Mouse (Mus musculus) forebrain, embryonic 10.5 days (tissue): ENCODE results near the gene Herpud1. TPM values are rescaled to one million over a fixed set of nuclear protein-coding genes. Genes with fewer than 3 reads are reported as not detected.

Experiments
- DNase-seq: peaks from one replicate; pipeline ENCODE4 v3.0.0-alpha.2; 2017; ENCODE audit warnings: low spot score; ENCODE audit errors: extremely low spot score
- H3K27ac ChIP-seq: fragments of 300-500 bp; sonication (generic); 2 replicates; pipeline ENCODE4 v1.5.1; 2016; ENCODE audit warnings: mild to moderate bottlenecking
- H3K27me3 ChIP-seq: fragments of 300-500 bp; sonication (generic); 2 replicates; pipeline ENCODE4 v1.6.1; 2016; ENCODE audit warnings: mild to moderate bottlenecking; ENCODE audit not compliant: poor library complexity, severe bottlenecking
- H3K36me3 ChIP-seq: fragments of 300-500 bp; sonication (generic); replicated peaks from 2 replicates; pipeline ENCODE4 v1.6.1; 2016; ENCODE audit warnings: mild to moderate bottlenecking, moderate library complexity
- H3K4me1 ChIP-seq: fragments of 300-500 bp; sonication (generic); 2 replicates; pipeline ENCODE4 v1.6.1; 2016
- H3K4me3 ChIP-seq: fragments of 300-500 bp; sonication (generic); 2 replicates; pipeline ENCODE4 v1.5.1; 2016; ENCODE audit warnings: mild to moderate bottlenecking, moderate library complexity
- H3K9me3 ChIP-seq: fragments of 300-500 bp; sonication (generic); 2 replicates; pipeline ENCODE4 v1.6.1; 2016; ENCODE audit warnings: mild to moderate bottlenecking, moderate library complexity
- WGBS: fragments of 180-500 bp; shearing (Covaris S2); methylation state at CpG from one replicate; pipeline ENCODE4 v1.1.7; 2016; 5-methylcytosine and 5-hydroxymethylcytosine counted together
- polyA plus RNA-seq: library from polyadenylated mRNA; unstranded; fragments of >200 nt; fragmentation: Nextera tagmentation; extraction: Ambion mirVana; gene quantifications from 2 replicates; pipeline ENCODE4 v1.2.1, GENCODE M21; 2016

Herpud1 gene
- polyA plus RNA-seq, 1 experiment from 2014 or later: 44.9 TPM

- H3K27ac ChIP-seq: no peak overlapping the region
- H3K27me3 ChIP-seq: no peaks in the 10 kb centered on the region
- H3K4me3 ChIP-seq: no peak overlapping the region
- 84% methylated on average over 11 of the region's 11 CpGs for WGBS
- no peaks in the 10 kb centered on the region for H3K36me3 ChIP-seq
- no peaks in the 10 kb centered on the region for H3K9me3 ChIP-seq
- no peaks in the 10 kb centered on the region for H3K4me1 ChIP-seq
- no peak for DNase-seq
These were observed 8.5 kb upstream of the Herpud1 start for GRCm38 (mm10) chr8:94377714-94378205.

- H3K36me3 ChIP-seq: no peaks in the 10 kb centered on the region
- no peak for DNase-seq
- WGBS: 92% methylated on average over 15 of the region's 15 CpGs
- no peaks in the 10 kb centered on the region for H3K27me3 ChIP-seq
- H3K27ac ChIP-seq: no peak overlapping the region
- H3K4me1 ChIP-seq: no peaks in the 10 kb centered on the region
- no peaks in the 10 kb centered on the region for H3K9me3 ChIP-seq
- H3K4me3 ChIP-seq: no peak overlapping the region
These were observed 7.3 kb upstream of the Herpud1 start for GRCm38 (mm10) chr8:94378763-94379415.

GRCm38 (mm10) chr8:94379686-94380085, 6.6 kb upstream of the Herpud1 start:
- Histone ChIP-seq H3K4me1 (no peaks in the 10 kb centered on the region), H3K27me3 (no peaks in the 10 kb centered on the region), H3K9me3 (no peaks in the 10 kb centered on the region), H3K4me3 (no peak overlapping the region), H3K27ac (no peak overlapping the region), H3K36me3 (no peaks in the 10 kb centered on the region)
- WGBS: 87% methylated on average over 9 of the region's 9 CpGs
- DNase-seq: no peak

GRCm38 (mm10) chr8:94384166-94384565, 2.1 kb upstream of the Herpud1 start:
- Histone ChIP-seq H3K4me3 (no peak overlapping the region), H3K36me3 (peaks cover under 1% of the 10 kb centered on the region), H3K9me3 (no peaks in the 10 kb centered on the region), H3K27ac (no peak overlapping the region), H3K27me3 (peaks cover 3% of the 10 kb centered on the region; the same call in 1 of the 2 replicates), H3K4me1 (peaks cover 26% of the 10 kb centered on the region)
- WGBS: 92% methylated on average over 7 of the region's 7 CpGs
- no peak for DNase-seq

GRCm38 (mm10) chr8:94385506-94386213, 578 bp upstream of the Herpud1 start:
- peaks cover 3% of the 10 kb centered on the region; the same call in 1 of the 2 replicates for H3K27me3 ChIP-seq
- peaks cover 26% of the 10 kb centered on the region for H3K4me1 ChIP-seq
- H3K4me3 ChIP-seq: peak overlapping the region; percentile 91
- peaks cover 16% of the 10 kb centered on the region for H3K36me3 ChIP-seq
- DNase-seq: no peak
- peak overlapping the region; percentile 94 for H3K27ac ChIP-seq
- H3K9me3 ChIP-seq: no peaks in the 10 kb centered on the region
- 31% methylated on average over 20 of the region's 20 CpGs for WGBS

- Histone ChIP-seq H3K27me3 (peaks cover 3% of the 10 kb centered on the region; the same call in 1 of the 2 replicates), H3K9me3 (no peaks in the 10 kb centered on the region), H3K4me3 (peak overlapping the region; percentile 91), H3K27ac (peak overlapping the region; percentile 94), H3K36me3 (peaks cover 30% of the 10 kb centered on the region), H3K4me1 (peaks cover 26% of the 10 kb centered on the region)
- under 1% methylated on average over 25 of the region's 25 CpGs for WGBS
- DNase-seq: peak; percentile 76
These were observed 918 bp downstream of the Herpud1 start for GRCm38 (mm10) chr8:94387027-94387684.

- H3K36me3 ChIP-seq: peaks cover 37% of the 10 kb centered on the region
- H3K27me3 ChIP-seq: peaks cover 3% of the 10 kb centered on the region; the same call in 1 of the 2 replicates
- H3K9me3 ChIP-seq: no peaks in the 10 kb centered on the region
- peaks cover 26% of the 10 kb centered on the region for H3K4me1 ChIP-seq
- H3K27ac ChIP-seq: peak overlapping the region; percentile 94
- H3K4me3 ChIP-seq: peak overlapping the region; percentile 91
- DNase-seq: no peak
- WGBS: 44% methylated on average over 6 of the region's 6 CpGs
These were observed 1.5 kb downstream of the Herpud1 start for GRCm38 (mm10) chr8:94387785-94388184.

GRCm38 (mm10) chr8:94389531-94389930, 3.3 kb downstream of the Herpud1 start:
- peaks cover 54% of the 10 kb centered on the region for H3K36me3 ChIP-seq
- no peak for DNase-seq
- no peaks in the 10 kb centered on the region for H3K9me3 ChIP-seq
- peaks cover 26% of the 10 kb centered on the region for H3K4me1 ChIP-seq
- 91% methylated on average over 6 of the region's 6 CpGs for WGBS
- no peak overlapping the region for H3K27ac ChIP-seq
- no peak overlapping the region for H3K4me3 ChIP-seq
- H3K27me3 ChIP-seq: peaks cover 3% of the 10 kb centered on the region; the same call in 1 of the 2 replicates

GRCm38 (mm10) chr8:94390429-94390828, 4.2 kb downstream of the Herpud1 start:
- H3K4me1 ChIP-seq: peaks cover 24% of the 10 kb centered on the region
- H3K36me3 ChIP-seq: peaks cover 63% of the 10 kb centered on the region
- H3K27me3 ChIP-seq: no peaks in the 10 kb centered on the region
- no peak overlapping the region for H3K27ac ChIP-seq
- no peaks in the 10 kb centered on the region for H3K9me3 ChIP-seq
- DNase-seq: no peak
- 95% methylated on average over 6 of the region's 6 CpGs for WGBS
- H3K4me3 ChIP-seq: no peak overlapping the region

GRCm38 (mm10) chr8:94390910-94391309, 4.7 kb downstream of the Herpud1 start:
- H3K27me3 ChIP-seq: no peaks in the 10 kb centered on the region
- peaks cover 68% of the 10 kb centered on the region for H3K36me3 ChIP-seq
- H3K4me3 ChIP-seq: no peak overlapping the region
- no peaks in the 10 kb centered on the region for H3K9me3 ChIP-seq
- WGBS: 95% methylated on average over 8 of the region's 8 CpGs
- H3K4me1 ChIP-seq: peaks cover 19% of the 10 kb centered on the region
- H3K27ac ChIP-seq: no peak overlapping the region
- no peak for DNase-seq

- H3K36me3 ChIP-seq: peaks cover 77% of the 10 kb centered on the region
- 81% methylated on average over 12 of the region's 12 CpGs for WGBS
- DNase-seq: peak; percentile 40
- no peak overlapping the region for H3K27ac ChIP-seq
- peaks cover 12% of the 10 kb centered on the region for H3K4me1 ChIP-seq
- no peak overlapping the region for H3K4me3 ChIP-seq
- no peaks in the 10 kb centered on the region for H3K9me3 ChIP-seq
- H3K27me3 ChIP-seq: no peaks in the 10 kb centered on the region
These were observed 5.9 kb downstream of the Herpud1 start for GRCm38 (mm10) chr8:94392147-94392546.

- Histone ChIP-seq H3K9me3 (no peaks in the 10 kb centered on the region), H3K4me1 (peaks cover 9% of the 10 kb centered on the region), H3K27me3 (no peaks in the 10 kb centered on the region), H3K27ac (no peak overlapping the region), H3K4me3 (no peak overlapping the region), H3K36me3 (peaks cover 77% of the 10 kb centered on the region)
- WGBS: 91% methylated on average over 6 of the region's 6 CpGs
- DNase-seq: no peak
These were observed 6.4 kb downstream of the Herpud1 start for GRCm38 (mm10) chr8:94392648-94393047.
